ENCODE assay signal across 12 mouse cellular contexts in genomic region chr7:116188391-116188790, GRCm38 (mm10).
"Had no signal": no experiment of that assay in that cellular context is flagged by ENCODE, and none has a peak within 500 bp of the region (broad histone marks: within the 10 kb centered on the region; RNA-seq: fewer than 3 reads in every experiment).

No protein-coding gene starts in this region.

- H3K9ac ChIP-seq: limb, embryonic 13.5 days; liver, embryonic 13.5 days had no signal

- DNase-seq: kidney, adult 9 months; kidney, postnatal 14 days; kidney, postnatal 4 days; liver, embryonic 13.5 days; lung, adult 2 months; lung, postnatal 14 days; lung, postnatal 4 days; midbrain, embryonic 14.5 days; thymus, adult 18-20 months; thymus, postnatal 4 days had no signal

- H3K27me3 ChIP-seq: limb, embryonic 13.5 days; liver, embryonic 13.5 days had no signal

- H3K4me2 ChIP-seq: limb, embryonic 13.5 days; liver, embryonic 13.5 days; midbrain, embryonic 11.5 days had no signal

- H3K36me3 ChIP-seq: limb, embryonic 13.5 days; liver, embryonic 13.5 days had no signal

- H3K27ac ChIP-seq: liver, embryonic 13.5 days had no signal

- H3K4me3 ChIP-seq: limb, embryonic 13.5 days; liver, embryonic 13.5 days had no signal

- H3K9me3 ChIP-seq: limb, embryonic 13.5 days; liver, embryonic 13.5 days had no signal
